Mouse (Mus musculus) left cerebral cortex, postnatal 14 days (tissue): ENCODE measurements at regions not wholly inside any gene's neighbourhood (a gene's known extent, or its start where the extent isn't known, plus 50 kb on each side); places are given as distances from the start of the nearest gene placed in this dataset.

ENCODE experiments used
- DNase-seq, 2 experiments: peaks; one replicate each; pipeline ENCODE4 v3.0.0; 2021 to 2022; ENCODE audit warnings: low spot score in 2 of 2, mixed read lengths in 1 of 2
- intact Hi-C: fragments of 180-260 bp; cut with DNase I; formaldehyde crosslinking; loops from one replicate; pipeline ENCODE4 v1.15.1; 2025

- DNase-seq, result peak; percentile 2 to 4
- intact Hi-C loops, result no loop called here
Observed at GRCm38 (mm10) chrX:165767672-165768265, 402.5 kb upstream of the Gemin8 start.
